Mouse (Mus musculus) small intestine, adult 2 months (tissue): ENCODE results near the gene Vav3.

Source experiments
- CTCF ChIP-seq: fragments of 200-500 bp; IDR thresholded peaks from 2 replicates; pipeline ENCODE4 v1.5.1; 2012; ENCODE audit warnings: low read depth, mild to moderate bottlenecking, control low read depth, inconsistent platforms, low read length, moderate library complexity, mixed read lengths; ENCODE audit not compliant: insufficient replicate concordance, insufficient read length; ENCODE audit errors: extremely low read depth
- POLR2A ChIP-seq: fragments of 200-500 bp; IDR thresholded peaks from 2 replicates; pipeline ENCODE4 v1.6.1; 2012; ENCODE audit warnings: low read depth, mild to moderate bottlenecking, control low read depth, inconsistent platforms, low read length, moderate library complexity

DNA sequence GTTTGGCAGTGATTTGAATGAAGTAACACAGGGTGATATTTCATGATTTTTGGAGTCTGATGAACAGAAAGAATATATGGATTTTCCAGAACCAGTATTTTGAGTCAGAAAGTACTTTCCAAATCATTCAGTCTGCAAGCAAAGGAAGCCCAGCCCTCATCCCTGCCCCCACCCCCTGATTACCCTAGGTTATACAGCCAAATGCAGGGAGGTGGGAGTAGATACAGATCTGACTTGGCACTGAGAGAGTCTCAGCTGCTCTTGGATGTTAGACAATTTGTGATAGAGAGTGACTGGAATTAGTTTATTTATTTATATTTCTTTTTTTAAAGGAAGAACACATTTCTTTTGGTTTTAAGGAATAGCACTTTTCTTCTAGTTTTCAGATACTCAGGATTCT is 18.2 kb upstream of the Vav3 start:
- no peak for TF ChIP-seq CTCF
- no peak for TF ChIP-seq POLR2A
